Mouse (Mus musculus): ENCODE data around the gene Awat2. TPM values are rescaled to one million over a fixed set of nuclear protein-coding genes. Genes with fewer than 3 reads are reported as not detected.
A peak's percentile ranks its signal among the peaks of the same experiment; 100 is the strongest.
"Not testable (repeated sequence)": the region's sequence is repeated elsewhere in the genome, so short reads cannot be mapped to it uniquely, and the experiment has no call there.

Awat2 gene
- total RNA-seq (2021): under 1 TPM; 0.22 to 0.31 TPM
- long read RNA-seq, experiment 1: 0 reads
- long read RNA-seq, experiment 2: 0 reads

DNA sequence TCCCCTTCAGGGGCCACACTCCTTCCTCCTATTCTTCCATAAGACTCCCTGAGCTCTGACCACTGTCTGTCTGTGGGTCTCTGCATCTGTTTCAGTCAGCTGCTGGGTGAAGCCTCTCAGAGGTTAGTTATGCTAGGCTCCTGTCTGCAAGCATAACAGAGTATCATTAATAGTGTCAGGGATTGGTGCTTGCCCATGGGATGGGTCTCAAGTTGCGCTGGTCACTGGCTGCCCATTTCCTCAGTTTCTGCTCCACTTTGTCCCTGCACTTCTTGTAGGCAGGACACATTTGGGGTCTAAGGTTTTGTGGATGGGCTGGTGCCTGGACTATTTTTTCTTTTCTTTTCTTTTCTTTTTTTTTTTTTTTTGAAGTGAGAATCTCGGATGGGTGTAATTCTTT, at the start of gene Awat2:
TSS of gene Awat2 (minus strand) at position 101 of the 400 bp plus-strand sequence.
- not testable (repeated sequence) for H3K4me3 ChIP-seq; H3K27ac ChIP-seq; DNase-seq (ENCODE audit: low spot score in 2 of 2)

DNA sequence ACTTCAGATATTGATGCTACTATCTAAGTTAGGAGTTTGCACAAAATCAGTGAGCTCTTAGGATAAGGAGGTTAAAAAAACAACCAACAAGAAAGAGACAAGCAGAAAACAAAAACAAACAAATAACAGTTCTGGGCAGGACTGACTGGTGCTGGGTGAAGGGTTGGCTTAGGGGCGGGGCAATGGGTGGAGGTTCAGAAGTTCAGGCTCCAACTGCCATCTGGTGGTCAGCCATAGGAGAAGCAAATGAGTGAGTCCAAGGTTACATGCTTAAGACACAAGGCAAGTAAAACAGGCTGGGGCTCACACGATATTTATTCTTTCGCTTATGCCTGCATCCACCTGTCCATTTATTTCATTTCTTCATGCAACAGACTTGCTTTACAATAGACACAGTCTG, 37.8 kb upstream of the Awat2 start:
- no peak overlapping the region for H3K27ac ChIP-seq
- peak; percentile 78 for TF ChIP-seq CTCF (conservative IDR thresholded peaks at IDR 0.05)
- DNase-seq (ENCODE audit: low spot score in 2 of 2): peak; percentile 43 to 47
- no peak overlapping the region for H3K4me3 ChIP-seq

DNA sequence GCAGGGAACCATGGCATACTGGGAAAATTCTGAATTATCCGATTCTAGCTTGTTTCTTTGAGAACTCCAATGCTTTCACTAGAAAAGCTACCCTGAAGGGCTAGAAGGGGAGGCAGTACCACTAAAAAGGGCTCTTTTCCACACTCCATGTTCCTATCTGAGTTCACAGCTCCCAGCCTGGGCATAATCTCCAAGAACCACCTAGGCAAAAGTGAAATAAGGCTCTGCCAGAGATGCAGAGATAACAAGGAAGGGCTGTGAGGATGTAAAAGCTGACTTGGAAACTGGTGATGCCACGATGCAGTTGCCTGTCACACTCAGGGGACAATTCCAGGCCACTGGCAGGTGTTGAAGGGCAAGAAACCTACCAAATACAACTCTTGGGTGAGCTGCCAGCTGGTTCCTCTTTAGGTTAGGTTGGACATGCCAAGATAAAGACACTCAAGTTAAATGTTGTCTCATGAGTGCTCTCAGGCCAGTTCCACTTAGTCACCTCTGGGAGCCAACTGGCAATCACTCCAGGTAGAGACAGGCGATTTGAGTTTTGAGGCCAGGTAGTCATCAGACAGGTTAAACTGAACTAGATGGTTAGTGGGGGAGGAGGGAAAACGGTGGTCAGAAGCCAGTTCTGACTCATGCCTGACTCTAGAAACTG, 33.2 kb upstream of the Awat2 start:
- Histone ChIP-seq H3K27ac (no peak overlapping the region), H3K4me3 (no peak overlapping the region)
- TF ChIP-seq CTCF (conservative IDR thresholded peaks at IDR 0.05): no peak
- DNase-seq (ENCODE audit: low spot score in 2 of 2): no peak

DNA sequence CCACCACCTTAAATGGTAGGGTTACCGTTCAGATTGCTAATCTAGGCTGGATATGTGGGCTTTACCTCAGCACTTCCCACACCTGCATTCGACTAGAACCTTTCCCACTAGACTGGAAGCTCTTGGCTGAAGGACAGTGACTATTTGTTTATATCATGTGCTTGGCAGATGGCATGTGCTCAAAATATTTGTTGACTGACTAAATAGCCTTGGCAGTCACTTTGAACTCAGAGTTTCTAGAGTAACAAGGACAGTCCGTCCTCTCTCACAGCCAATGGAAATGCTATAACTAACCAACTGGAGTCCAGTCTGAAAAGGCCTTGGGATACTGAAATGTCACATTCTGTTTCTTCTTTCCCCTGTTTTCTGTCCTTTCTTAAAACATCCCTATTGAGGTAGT, 29.0 kb upstream of the Awat2 start:
- Histone ChIP-seq H3K27ac (no peak overlapping the region), H3K4me3 (no peak overlapping the region)
- TF ChIP-seq CTCF (conservative IDR thresholded peaks at IDR 0.05): no peak
- no peak for DNase-seq (ENCODE audit: low spot score in 2 of 2)

DNA sequence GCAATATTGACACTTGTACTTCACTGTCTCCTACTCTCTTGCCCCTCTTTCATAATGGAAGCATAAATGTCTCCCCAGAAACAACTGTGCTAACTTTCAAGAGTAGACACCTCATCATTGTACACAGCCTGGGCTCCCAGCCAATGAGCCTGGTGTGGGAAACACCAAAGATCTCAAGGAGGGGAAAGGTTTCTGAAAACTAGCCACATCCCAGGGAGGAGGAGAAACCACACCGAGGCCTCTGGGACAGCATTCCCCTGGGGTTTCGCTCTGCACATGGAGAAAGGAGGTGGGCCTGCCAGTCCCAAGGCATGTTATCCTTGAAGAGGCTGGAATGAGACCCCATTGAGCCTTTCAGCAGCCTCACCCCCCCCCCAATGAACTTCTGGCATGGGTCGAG, 27.6 kb upstream of the Awat2 start:
- DNase-seq (ENCODE audit: low spot score in 2 of 2): no peak
- Histone ChIP-seq H3K27ac (no peak overlapping the region), H3K4me3 (no peak overlapping the region)
- TF ChIP-seq CTCF (conservative IDR thresholded peaks at IDR 0.05): no peak

DNA sequence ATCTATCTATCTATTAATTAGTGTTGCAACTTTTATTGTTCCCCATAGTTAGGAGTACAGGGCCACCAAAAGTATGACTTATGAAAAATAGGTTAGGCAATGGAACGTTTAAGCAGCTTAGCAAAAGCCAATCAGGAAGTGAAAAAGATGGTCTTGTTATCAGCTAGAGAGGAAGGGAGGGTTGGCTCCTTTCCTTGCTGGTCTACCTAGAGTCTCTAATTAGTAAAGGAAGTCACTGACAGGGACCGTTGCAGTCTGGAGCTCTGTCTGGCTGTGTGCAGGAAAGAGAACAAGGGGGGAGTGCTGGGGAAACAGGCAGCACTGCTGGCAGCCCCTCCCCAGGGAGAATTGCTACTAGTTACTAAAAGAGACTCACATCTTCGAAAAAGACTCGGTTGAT, 25.5 kb upstream of the Awat2 start:
- no peak for TF ChIP-seq CTCF (conservative IDR thresholded peaks at IDR 0.05)
- DNase-seq (ENCODE audit: low spot score in 2 of 2): no peak
- Histone ChIP-seq H3K4me3 (no peak overlapping the region), H3K27ac (no peak overlapping the region)

DNA sequence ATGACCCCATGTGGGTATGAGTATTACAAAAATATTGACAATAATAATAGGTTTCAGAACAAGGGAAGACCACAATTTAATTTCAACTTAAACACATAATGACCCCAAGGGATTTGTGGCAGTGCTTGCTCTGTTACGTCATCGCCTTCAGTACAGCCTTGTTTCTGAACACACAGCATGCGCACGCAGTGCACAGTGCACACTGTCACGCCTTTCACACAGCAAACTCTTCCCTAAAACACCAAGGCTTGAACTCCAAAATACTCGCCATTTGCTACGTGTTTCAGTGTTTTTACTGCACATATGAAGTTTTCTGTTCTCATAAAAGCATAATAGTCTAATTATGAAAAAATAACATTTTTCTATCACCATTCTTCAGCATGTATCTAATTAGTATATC, 1.0 kb upstream of the Awat2 start:
- TF ChIP-seq CTCF (conservative IDR thresholded peaks at IDR 0.05): no peak
- DNase-seq (ENCODE audit: low spot score in 2 of 2): no peak
- Histone ChIP-seq H3K4me3 (no peak overlapping the region), H3K27ac (no peak overlapping the region)

DNA sequence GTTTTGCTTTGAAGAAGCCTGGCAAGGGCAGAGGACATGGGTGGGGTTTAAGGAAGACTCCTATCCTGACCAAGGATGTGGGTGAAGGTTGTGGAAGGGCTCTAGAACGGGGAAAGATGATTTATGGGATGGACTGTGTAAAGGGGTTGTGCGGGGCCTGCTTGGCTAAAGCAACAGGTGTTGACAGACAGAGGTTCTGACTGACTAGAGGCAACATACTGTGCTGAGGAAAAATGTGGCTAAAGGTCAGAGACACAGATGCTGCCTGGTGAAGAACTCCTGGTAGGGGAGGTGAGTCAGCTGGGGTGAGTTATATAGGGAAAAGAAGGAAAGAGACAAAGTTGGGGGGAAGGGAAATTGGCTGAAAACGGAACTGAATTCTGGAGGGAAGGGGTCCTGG, 10.2 kb downstream of the Awat2 start:
- Histone ChIP-seq H3K4me3 (no peak overlapping the region), H3K27ac (no peak overlapping the region)
- no peak for TF ChIP-seq CTCF (conservative IDR thresholded peaks at IDR 0.05)
- no peak for DNase-seq (ENCODE audit: low spot score in 2 of 2)

DNA sequence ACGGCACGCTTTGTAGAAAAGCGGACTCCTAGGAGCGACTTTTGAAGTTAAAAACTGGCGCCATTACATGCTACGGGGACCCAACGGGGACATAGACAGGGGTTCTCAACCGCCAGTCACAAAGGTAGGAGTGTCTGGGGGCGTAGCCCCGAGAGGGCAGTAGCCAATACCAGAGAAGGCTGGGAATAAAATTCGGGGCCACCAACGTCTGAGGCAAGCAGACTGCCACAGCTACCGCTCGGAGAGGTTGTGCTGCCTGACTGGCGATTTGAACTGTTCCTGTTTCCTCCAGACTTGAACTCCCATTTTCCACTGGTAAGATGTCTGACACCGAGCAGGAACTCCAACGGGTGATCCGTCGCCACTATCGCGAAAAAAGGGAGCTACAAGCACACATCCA, 13.8 kb downstream of the Awat2 start, which contains the start of gene Otud6a:
TSS of gene Otud6a (plus strand) at position 321 of the 400 bp plus-strand sequence.
- TF ChIP-seq CTCF (conservative IDR thresholded peaks at IDR 0.05): no peak
- Histone ChIP-seq H3K4me3 (no peak within 1 kb of the TSS), H3K27ac (no peak within 1 kb of the TSS)
- DNase-seq (ENCODE audit: low spot score in 2 of 2): no peak

DNA sequence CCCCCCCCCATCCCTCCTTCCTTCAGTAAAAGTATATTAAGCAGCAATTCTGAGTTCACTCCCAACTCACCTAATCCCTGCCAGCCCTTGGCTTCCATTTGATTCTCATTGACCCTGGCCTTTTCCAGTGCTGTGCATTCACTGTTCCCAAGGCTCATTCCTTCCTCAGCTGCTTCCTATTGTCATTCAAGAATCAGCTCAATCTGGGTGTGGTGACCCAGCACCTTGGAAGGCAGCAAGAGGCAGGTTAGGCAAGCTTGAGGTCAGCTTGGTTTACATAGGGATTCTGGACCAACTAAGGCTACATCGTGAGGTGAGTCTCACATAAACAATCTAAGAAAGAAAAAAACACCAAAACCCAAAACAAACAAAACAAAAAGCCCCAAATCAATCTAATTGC, 33.3 kb downstream of the Awat2 start:
- TF ChIP-seq CTCF (conservative IDR thresholded peaks at IDR 0.05): no peak
- no peak for DNase-seq (ENCODE audit: low spot score in 2 of 2)
- no peak overlapping the region for H3K27ac ChIP-seq
- no peak overlapping the region for H3K4me3 ChIP-seq

DNA sequence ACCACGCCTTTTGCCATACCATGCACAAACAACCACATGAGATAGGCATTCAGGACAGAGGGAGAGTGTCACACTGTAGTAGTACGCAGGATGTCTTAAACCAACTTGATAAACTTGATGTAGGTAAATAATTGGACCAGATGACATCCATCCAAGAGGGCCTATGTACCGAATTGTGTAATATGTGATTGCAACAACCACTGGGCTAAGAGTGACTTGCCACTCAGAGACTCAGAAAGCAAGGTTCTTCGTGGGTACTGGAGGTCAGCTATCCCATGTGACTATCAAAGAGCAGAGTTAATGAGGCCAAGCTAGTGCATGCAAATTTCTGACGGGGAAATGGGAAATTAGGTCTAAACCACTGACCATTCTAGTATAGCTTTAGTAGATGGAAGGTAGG, 40.9 kb downstream of the Awat2 start:
- no peak for TF ChIP-seq CTCF (conservative IDR thresholded peaks at IDR 0.05)
- Histone ChIP-seq H3K27ac (no peak overlapping the region), H3K4me3 (no peak overlapping the region)
- no peak for DNase-seq (ENCODE audit: low spot score in 2 of 2)

DNA sequence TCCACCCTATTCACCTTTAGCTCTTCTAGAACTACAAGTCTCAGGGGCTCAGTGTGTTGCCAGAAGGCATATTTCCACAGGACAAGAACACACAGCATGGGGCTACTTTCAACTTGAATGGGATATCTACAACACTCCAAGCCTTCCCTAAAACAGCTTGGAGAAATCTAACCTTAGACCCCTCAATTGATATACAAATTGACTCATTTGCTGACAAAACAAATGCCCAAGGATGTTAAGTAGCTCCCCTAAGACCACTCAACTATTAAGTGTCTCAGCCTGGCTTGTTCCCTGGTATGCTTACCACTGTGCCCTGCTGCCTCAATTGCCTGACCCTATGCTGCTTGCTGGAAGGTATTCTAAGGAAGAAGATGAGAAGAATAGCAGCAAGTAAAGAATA, 41.6 kb downstream of the Awat2 start:
- H3K27ac ChIP-seq: no peak overlapping the region
- TF ChIP-seq CTCF (conservative IDR thresholded peaks at IDR 0.05): no peak
- no peak overlapping the region for H3K4me3 ChIP-seq
- DNase-seq (ENCODE audit: low spot score in 2 of 2): no peak

DNA sequence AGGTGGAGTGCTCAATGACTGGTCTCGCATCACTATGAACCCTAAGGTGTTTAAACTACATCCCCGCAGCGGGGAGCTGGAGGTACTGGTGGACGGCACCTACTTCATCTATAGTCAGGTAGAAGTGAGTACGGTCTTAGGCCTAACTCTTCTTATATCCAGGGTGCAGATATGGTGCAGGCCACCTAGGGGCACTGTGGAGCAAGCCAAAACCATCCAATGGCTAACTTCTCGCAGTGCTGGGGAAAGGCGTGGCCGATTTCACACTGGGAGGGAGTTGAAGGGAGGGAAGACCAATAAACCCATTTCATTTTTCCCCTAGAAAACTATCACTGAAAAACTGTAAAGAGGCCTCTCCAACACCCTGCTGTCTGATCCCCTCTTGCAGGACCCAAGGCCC, 47.5 kb downstream of the Awat2 start:
- no peak overlapping the region for H3K27ac ChIP-seq
- H3K4me3 ChIP-seq: no peak overlapping the region
- TF ChIP-seq CTCF (conservative IDR thresholded peaks at IDR 0.05): peak; percentile 66
- peak in 1 of 2 experiments; percentile 9 for DNase-seq (ENCODE audit: low spot score in 2 of 2)

DNA sequence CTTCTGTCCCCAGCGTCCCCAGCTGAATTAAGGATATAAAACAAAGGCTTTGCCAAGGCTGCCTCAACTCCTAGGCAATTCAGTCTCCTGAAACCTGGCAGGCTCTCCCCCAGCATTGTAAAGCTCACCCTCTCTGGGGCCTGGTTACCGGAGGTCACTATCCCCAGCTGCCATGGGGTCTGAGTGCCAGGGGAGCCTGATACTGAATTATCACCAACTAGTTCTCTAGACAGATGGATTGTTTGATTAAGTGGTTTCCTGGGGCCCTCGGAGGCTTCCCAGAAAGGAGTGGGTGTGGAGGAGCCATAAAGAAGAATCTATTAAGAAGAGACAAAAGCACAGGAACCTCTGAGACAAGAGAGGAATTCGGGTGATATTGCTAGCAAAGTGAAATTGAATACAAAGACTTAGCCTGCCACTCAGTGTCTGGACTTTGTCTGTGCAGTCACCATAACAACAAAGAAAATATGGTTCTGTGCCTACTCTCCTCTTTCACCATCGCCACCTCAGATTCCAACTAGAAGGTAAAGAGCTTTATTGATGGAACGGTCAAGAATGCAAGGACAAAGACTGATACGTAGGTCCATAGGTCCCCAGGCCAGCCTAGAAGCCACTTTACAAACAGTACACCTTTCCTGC, 48.2 kb downstream of the Awat2 start:
- peak; percentile 42 for TF ChIP-seq CTCF (conservative IDR thresholded peaks at IDR 0.05)
- no peak for DNase-seq (ENCODE audit: low spot score in 2 of 2)
- Histone ChIP-seq H3K4me3 (no peak overlapping the region), H3K27ac (no peak overlapping the region)

Measured in layer of hippocampus, adult 2 months (tissue).